Mouse (Mus musculus) lung, postnatal 25 days (tissue): ENCODE measurements around the gene Gabpb1.

Source experiments
- DNase-seq: peaks from one replicate; pipeline ENCODE4 v3.0.0; 2022; ENCODE audit warnings: low spot score

Gabpb1 gene

DNA sequence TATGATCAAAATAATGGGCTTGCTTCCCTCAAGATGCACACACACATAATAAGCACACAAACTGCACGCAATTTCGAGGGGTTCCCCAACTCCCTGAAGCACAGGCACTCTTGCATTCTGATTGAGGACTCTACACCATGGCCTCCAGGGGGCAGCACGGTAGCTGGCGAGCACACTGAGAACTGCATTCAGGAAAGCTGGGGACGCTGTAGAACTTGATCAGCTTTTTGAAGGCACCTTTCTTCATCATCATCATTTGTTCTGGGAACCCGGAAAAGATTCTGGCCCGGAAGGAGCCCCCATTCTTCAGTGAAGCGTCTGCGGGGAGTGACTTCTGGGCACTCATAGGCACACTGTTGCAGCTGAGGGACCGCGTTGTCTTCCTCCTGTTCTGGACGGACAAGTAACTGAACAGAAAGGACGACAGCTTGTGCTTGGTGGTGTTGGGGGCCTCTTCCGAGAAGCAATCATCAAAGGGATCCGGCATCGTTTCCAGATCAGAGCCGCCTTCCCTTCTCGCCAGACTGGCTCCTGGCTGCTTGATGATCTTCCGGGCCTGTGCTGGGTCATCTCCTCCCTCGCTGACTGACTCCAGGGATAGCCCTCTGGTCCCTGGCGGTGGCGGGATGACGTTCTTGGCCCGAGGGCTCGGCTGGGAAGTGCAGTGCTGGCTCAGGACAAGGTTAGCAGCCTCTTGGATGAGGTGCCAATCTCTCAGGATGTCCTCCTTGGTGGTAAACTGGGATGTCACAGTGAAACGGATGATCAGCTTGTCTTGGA lies 82.1 kb downstream of the Gabpb1 start:
- DNase-seq: peak; percentile 70

DNA sequence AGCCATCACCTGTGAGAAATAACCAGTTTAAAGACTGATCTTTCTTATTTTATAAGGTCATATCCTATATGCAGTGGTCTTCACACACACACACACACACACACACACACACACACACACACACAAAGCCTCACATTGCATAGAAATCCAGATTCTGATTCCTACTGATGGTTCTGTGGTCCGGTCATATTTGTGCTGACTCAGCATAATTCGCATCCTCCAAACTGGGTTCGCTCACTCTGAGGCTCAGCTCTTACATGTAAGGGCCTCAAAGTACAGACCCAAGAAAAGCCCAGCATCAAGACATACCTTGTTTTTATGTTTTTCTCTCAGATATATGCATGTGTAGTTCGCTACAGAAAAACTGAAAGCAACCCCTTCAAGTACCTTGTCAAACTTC lies 84.8 kb downstream of the Gabpb1 start:
- no peak for DNase-seq

DNA sequence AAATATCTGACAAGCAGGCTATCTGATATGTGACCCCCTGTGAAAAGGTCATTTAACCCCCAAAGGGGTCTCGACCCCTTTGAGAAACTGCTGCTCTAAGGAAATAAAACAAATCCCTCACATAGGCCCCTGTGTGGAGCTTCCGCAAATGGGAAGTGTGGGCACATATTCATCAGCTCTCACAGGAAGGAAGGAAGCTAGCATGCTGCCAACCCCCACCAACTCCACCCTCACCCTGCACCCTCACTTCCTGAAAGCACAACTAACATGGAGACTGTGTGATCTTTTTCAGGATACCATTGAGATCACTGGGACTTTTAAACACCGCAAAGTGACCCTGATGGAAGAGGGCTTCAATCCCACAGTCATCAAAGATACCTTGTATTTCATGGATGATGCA lies 88.7 kb downstream of the Gabpb1 start:
- DNase-seq: no peak

DNA sequence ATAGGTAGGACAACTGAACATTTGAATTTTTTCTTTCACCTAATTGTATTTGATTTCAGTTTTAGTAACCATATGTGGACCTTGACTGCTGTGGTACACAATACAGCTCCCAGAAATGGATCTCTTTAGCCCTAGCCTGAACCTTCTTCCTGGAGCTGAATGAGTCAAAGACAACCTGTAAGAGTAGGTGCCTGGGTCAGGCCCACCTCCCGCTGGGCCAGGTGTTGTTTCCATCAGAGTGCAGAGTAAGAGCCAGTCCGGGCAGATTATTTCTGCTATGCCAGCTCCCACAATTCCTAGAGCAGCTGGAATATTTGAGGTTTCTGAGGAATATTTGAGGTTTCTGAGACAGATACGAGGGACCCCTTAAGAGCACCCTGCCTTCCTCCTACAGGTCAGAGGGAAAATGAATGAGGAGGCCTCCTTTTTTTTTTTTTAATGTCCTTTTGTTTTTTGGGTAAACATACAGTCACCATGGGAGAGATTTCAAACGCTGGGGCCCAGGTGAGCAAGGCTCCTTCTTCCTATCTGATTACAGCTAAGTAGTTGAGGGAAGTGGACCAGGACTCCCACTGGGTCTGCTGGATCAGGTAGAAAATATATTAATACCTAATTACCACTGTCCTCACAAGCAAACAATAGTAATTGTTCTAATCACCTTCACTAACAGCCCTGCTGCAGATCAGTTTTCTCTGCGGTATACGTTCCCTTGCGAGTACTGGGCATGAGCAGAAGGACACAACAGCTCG lies 91.3 kb downstream of the Gabpb1 start:
- no peak for DNase-seq

DNA sequence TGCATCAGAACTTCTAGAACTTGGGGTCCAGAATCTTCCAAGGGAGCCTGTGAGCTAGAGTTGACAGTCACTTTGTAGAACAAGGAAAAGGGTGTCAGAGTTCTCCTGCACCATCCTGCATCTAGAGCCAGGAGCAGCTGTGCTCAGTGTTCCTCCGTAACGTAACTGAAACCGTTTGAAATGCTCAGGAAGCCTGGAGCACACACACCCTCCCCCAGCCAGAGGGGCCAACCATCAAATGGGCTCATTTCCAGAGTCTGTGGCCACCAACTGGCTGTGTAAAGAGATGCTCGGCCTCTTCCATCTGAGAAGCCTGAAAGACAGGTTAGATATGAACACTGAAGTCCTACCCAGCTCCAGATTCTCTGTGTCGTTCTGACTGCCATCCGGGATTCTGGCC lies 92.2 kb downstream of the Gabpb1 start:
- no peak for DNase-seq

DNA sequence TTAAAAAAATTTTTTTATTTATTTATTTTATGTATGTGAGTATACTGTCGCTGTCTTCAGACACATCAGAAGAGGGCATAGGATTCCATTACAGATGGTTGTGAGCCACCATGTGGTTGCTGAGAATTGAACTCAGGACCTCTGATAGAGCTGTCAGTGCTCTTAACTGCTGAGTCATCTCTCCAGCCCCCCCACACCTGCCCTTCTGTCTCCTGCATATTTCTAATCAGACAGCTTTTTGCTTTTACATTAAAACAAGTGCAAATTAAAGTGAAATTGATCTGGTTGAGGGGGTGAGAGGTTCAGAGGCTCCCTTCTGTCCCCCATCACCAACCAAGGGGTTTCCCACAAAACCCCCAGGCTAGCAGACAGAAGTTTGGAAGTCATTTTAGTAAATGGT lies 96.9 kb downstream of the Gabpb1 start:
- no peak for DNase-seq
